Mouse (Mus musculus): ENCODE data around the gene Hrasls.

DNA sequence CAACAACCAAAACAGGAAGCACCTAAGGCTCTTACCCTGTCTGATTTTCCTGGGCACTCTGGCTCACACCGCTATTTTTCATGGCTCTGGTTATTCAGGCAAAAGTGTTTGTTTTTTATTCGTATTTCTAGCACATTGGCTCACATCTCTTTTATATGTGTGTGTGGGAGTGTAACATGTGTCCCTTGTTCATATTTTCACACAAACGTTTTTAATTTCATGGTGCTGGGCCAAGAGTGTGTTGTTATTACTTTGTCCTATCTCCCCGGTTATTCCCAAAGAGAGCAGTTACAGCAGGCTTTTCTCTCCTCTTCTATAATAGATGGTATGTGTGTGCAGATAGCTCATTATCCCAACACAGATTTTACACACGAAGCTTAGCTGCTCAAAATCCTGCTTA, 37.8 kb upstream of the Hrasls start:
- TF ChIP-seq POLR2A (IDR thresholded peaks at IDR 0.05; ENCODE audit: insufficient read depth, low read depth, low read length) (no peak), CTCF (IDR thresholded peaks at IDR 0.05) (no peak)
